Mouse (Mus musculus) Patski (cell line): ENCODE data around the gene Dbil5. TPM values are rescaled to one million over a fixed set of nuclear protein-coding genes. Genes with fewer than 3 reads are reported as not detected.

ENCODE experiments used
- ATAC-seq: fragments of 100-300 bp; one replicate; pipeline ENCODE4 v1.8.0; 2021
- CTCF ChIA-PET: fragments of 350-600 bp; sonication (Branson Sonifier 250); formaldehyde crosslinking; loops from one replicate; lab custom pipeline; 2022; ENCODE audit warnings: inconsistent platforms; lab: Charles Lee
- POLR2A ChIA-PET: fragments of 350-600 bp; sonication (Branson Sonifier 250); formaldehyde crosslinking; loops from one replicate; lab custom pipeline; 2022; ENCODE audit warnings: antibody characterized with exemption, inconsistent platforms; lab: Charles Lee
- DNase-seq: peaks from one replicate; pipeline ENCODE4 v3.0.0-alpha.2; 2011; ENCODE audit warnings: low read depth, low spot score
- H3K27me3 ChIP-seq: fragments of 371-371 bp; one replicate; pipeline ENCODE4 v1.5.1; 2021
- CTCF ChIP-seq: fragments of 100-300 bp; IDR thresholded peaks from one replicate; pipeline ENCODE4 v1.5.1; 2021
- in situ Hi-C: fragments of 300-500 bp; cut with MboI; formaldehyde crosslinking; loops from 3 replicates; pipeline ENCODE4 v1.11.1; 2018; ENCODE audit warnings: low pct_unique_long_range_greater_than_20kb, mixed read lengths
- polyA plus RNA-seq: library from polyadenylated mRNA; unstranded; gene quantifications from one replicate; pipeline ENCODE4 v1.2.3, GENCODE M21; 2021

The Dbil5 gene
- 0.67 TPM for polyA plus RNA-seq

GRCm38 (mm10) chr11:76217390-76217800 is at the start of gene Dbil5, which contains the start of gene Gemin4:
Dbil5 (plus strand) TSS chr11:76217608.
Gemin4 (minus strand) TSS chr11:76217664.
- DNase-seq: peak; percentile 79
- CTCF ChIA-PET: interaction anchor here (0.6 to 2.4 kb wide), 7 partner anchors 13 to 243 kb away, joined by 3 to 8 read pairs (median 3); no protein-coding TSS in a partner anchor
- peak; percentile 93 for ATAC-seq
- no peaks in the 10 kb centered on the region for H3K27me3 ChIP-seq
- peak; percentile 98 for TF ChIP-seq CTCF
- POLR2A ChIA-PET: interaction anchor here (1.0 to 1.6 kb wide), 2 partner anchors 21 to 23 kb away, joined by 3 to 5 read pairs; no protein-coding TSS in a partner anchor
- in situ Hi-C loops: no loop called here

GRCm38 (mm10) chr11:76168976-76169375 is 48.4 kb upstream of the Dbil5 start:
- CTCF ChIA-PET: no interaction called here
- POLR2A ChIA-PET: interaction anchor here (1.3 kb wide), 1 partner anchor 34 kb away, joined by 3 read pairs; no protein-coding TSS in a partner anchor
- no peak for DNase-seq
- in situ Hi-C loops: no loop called here
- ATAC-seq: no peak
- TF ChIP-seq CTCF: no peak
- H3K27me3 ChIP-seq: no peaks in the 10 kb centered on the region

GRCm38 (mm10) chr11:76170207-76170606 is 47.2 kb upstream of the Dbil5 start:
- ChIA-PET POLR2A (no interaction called here), CTCF (no interaction called here)
- ATAC-seq (no peak), DNase-seq (no peak)
- no peak for TF ChIP-seq CTCF
- H3K27me3 ChIP-seq: no peaks in the 10 kb centered on the region
- in situ Hi-C loops: loop anchor here (5.0 kb wide), 2 partner anchors 83 to 253 kb away; no protein-coding TSS in a partner anchor

- TF ChIP-seq CTCF: no peak
- DNase-seq: no peak
- CTCF ChIA-PET: no interaction called here
- H3K27me3 ChIP-seq: no peaks in the 10 kb centered on the region
- in situ Hi-C loops: no loop called here
- ATAC-seq: peak; percentile 73
- POLR2A ChIA-PET: no interaction called here
Observed at GRCm38 (mm10) chr11:76178726-76179494, 38.5 kb upstream of the Dbil5 start.

GRCm38 (mm10) chr11:76179495-76180145 is 37.8 kb upstream of the Dbil5 start, which contains the start of the genes Vps53 and Fam57a:
Vps53 (minus strand) TSS chr11:76179647.
Fam57a (plus strand) TSS chr11:76179671.
- DNase-seq (no peak), ATAC-seq (peak; percentile 69)
- no peaks in the 10 kb centered on the region for H3K27me3 ChIP-seq
- TF ChIP-seq CTCF: no peak
- POLR2A ChIA-PET: no interaction called here
- in situ Hi-C loops: no loop called here
- CTCF ChIA-PET: no interaction called here

GRCm38 (mm10) chr11:76180146-76180540 is 37.3 kb upstream of the Dbil5 start:
- CTCF ChIA-PET: no interaction called here
- no peak for DNase-seq
- in situ Hi-C loops: no loop called here
- H3K27me3 ChIP-seq: no peaks in the 10 kb centered on the region
- TF ChIP-seq CTCF: no peak
- POLR2A ChIA-PET: no interaction called here
- no peak for ATAC-seq

- H3K27me3 ChIP-seq: no peaks in the 10 kb centered on the region
- ChIA-PET CTCF (no interaction called here), POLR2A (interaction anchor here (0.6 kb wide), 1 partner anchor 9 kb away, joined by 3 read pairs; no protein-coding TSS in a partner anchor)
- ATAC-seq (no peak), DNase-seq (no peak)
- in situ Hi-C loops: no loop called here
- no peak for TF ChIP-seq CTCF
Observed at GRCm38 (mm10) chr11:76183745-76184144, 33.7 kb upstream of the Dbil5 start.

GRCm38 (mm10) chr11:76186908-76187307 is 30.5 kb upstream of the Dbil5 start:
- ChIA-PET CTCF (interaction anchor here (1.0 kb wide), 1 partner anchor 9 kb away, joined by 5 read pairs; no protein-coding TSS in a partner anchor), POLR2A (no interaction called here)
- no peaks in the 10 kb centered on the region for H3K27me3 ChIP-seq
- in situ Hi-C loops: loop anchor here (5.0 kb wide), 1 partner anchor 215 kb away; no protein-coding TSS in a partner anchor
- no peak for DNase-seq
- no peak for ATAC-seq
- peak; percentile 44 for TF ChIP-seq CTCF

- CTCF ChIA-PET: interaction anchor here (0.9 to 1.8 kb wide), 4 partner anchors 9 to 210 kb away, joined by 3 to 5 read pairs (median 3); partner anchors contain the start of gene Timm22
- no peak for DNase-seq
- in situ Hi-C loops: no loop called here
Observed at GRCm38 (mm10) chr11:76196275-76196976, 21.0 kb upstream of the Dbil5 start.

More at GRCm38 (mm10) chr11:76196275-76196976, 21.0 kb upstream of the Dbil5 start:
- ATAC-seq: no peak
- no peak for TF ChIP-seq CTCF
- H3K27me3 ChIP-seq: no peaks in the 10 kb centered on the region
- POLR2A ChIA-PET: interaction anchor here (0.8 to 1.4 kb wide), 2 partner anchors 10 to 22 kb away, joined by 3 to 5 read pairs; partner anchors contain the start of genes Dbil5 and Gemin4
